Mouse (Mus musculus): Measurements from ENCODE around the gene Pyurf. TPM values are rescaled to one million over a fixed set of nuclear protein-coding genes. Genes with fewer than 3 reads are reported as not detected.
A peak's percentile ranks its signal among the peaks of the same experiment; 100 is the strongest.

The Pyurf gene
- polyA plus RNA-seq, 1 experiment from 2014 or later, result 13.7 TPM

DNA sequence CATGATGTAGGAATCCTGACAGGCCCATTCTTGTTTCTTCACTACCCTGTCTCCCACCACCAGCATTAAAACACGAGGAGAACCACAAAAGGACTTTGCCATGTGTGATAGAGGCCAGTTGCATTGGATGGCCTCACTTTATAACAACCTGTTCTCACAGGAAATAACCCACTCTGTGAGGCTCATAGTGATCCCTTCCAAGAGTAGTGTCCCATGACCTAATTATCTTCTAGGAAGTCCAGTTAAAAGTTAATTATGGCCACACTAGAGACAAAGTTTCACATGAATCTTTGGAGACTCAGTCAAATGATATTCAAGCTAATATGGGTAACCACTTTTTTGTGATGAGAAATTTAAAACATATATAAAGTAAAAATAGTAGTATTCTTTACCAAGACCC, 44.6 kb downstream of the Pyurf start:
- no peak overlapping the region for H3K9ac ChIP-seq
- no peak overlapping the region for H3K4me3 ChIP-seq
- H3K4me2 ChIP-seq, result no peak overlapping the region
- no peaks in the 10 kb centered on the region for H3K4me1 ChIP-seq
- ATAC-seq (ENCODE audit: insufficient number of reproducible peaks, insufficient read depth, low FRiP score, low TSS enrichment, low read depth), result no peak
- no peaks in the 10 kb centered on the region for H3K27me3 ChIP-seq
- WGBS, result 59% methylated on average over 1 of the region's 1 CpGs
- H3K27ac ChIP-seq, result no peak overlapping the region
- no peaks in the 10 kb centered on the region for H3K36me3 ChIP-seq
- H3K9me3 ChIP-seq, result no peaks in the 10 kb centered on the region

DNA sequence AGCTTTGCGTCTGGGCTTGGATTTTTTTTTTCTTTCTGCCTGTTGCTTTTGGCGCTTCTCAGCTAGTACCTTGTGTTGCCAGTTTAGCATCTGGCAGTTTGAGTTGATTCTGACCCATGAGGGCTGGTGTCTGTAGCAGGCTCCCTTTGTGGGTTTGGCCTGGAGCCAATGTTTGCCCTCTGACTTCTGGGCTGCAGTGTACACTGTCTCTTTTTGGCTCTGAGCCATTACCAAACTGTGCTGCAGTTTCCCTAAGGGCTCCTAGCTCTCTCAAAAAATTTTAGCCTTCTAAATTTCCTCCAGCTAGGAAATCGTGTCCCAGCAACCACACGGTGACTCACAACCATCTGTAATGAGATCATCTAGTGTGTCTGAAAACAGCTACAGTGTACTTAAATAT, 50.1 kb downstream of the Pyurf start:
- no peak overlapping the region for H3K9ac ChIP-seq
- H3K4me3 ChIP-seq, result no peak overlapping the region
- WGBS, result 11% methylated on average over 4 of the region's 4 CpGs
- H3K36me3 ChIP-seq, result no peaks in the 10 kb centered on the region
- no peaks in the 10 kb centered on the region for H3K27me3 ChIP-seq
- H3K4me1 ChIP-seq, result peaks cover 3% of the 10 kb centered on the region; the same call in 1 of the 2 replicates
- peak overlapping the region; percentile 19; the same call in 1 of the 2 replicates for H3K4me2 ChIP-seq
- peak; percentile 87 for ATAC-seq (ENCODE audit: insufficient number of reproducible peaks, insufficient read depth, low FRiP score, low TSS enrichment, low read depth)
- H3K9me3 ChIP-seq, result no peaks in the 10 kb centered on the region
- no peak overlapping the region for H3K27ac ChIP-seq

DNA sequence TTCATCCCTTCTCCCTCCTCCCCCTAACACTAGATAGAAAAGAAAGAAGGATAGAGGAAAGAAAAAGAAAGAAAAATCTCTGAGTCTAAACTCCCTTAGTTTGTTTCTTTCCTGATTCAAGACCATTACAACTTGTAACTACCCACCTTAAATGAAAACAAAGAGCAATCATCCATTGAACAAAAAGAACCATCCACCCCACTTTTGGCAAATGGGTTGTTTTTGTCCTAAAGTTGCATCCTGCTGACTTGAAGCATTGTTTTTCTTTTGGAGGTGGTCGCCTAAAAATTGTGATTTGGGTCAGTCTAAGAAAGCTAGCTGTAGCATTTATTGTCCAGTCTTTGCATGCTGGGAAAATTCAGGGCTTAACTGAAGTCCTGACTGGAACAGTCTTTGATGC, 52.3 kb downstream of the Pyurf start:
- no peak overlapping the region for H3K27ac ChIP-seq
- no peaks in the 10 kb centered on the region for H3K36me3 ChIP-seq
- no peaks in the 10 kb centered on the region for H3K9me3 ChIP-seq
- peaks cover 3% of the 10 kb centered on the region; the same call in 1 of the 2 replicates for H3K4me1 ChIP-seq
- no peak overlapping the region for H3K9ac ChIP-seq
- 56% methylated on average over 1 of the region's 1 CpGs for WGBS
- H3K4me2 ChIP-seq, result no peak overlapping the region
- ATAC-seq (ENCODE audit: insufficient number of reproducible peaks, insufficient read depth, low FRiP score, low TSS enrichment, low read depth), result no peak
- no peaks in the 10 kb centered on the region for H3K27me3 ChIP-seq
- H3K4me3 ChIP-seq, result no peak overlapping the region

Other genes starting within 250 kb of the Pyurf start
- gene Ppm1k, start 156.6 kb downstream of the Pyurf start, polyA plus RNA-seq (2015; fragmentation: Nextera tagmentation; extraction: Ambion mirVana), result 5.6 and 6.5 TPM in 2 replicates
- 1.9 and 2.8 TPM in 2 replicates for gene Herc6, start 111.1 kb downstream of the Pyurf start, polyA plus RNA-seq (2015; fragmentation: Nextera tagmentation; extraction: Ambion mirVana)
- gene Lancl2, start 10.5 kb upstream of the Pyurf start, polyA plus RNA-seq (2015; fragmentation: Nextera tagmentation; extraction: Ambion mirVana), result 29.9 and 30.5 TPM in 2 replicates
- gene Vopp1, start 133.1 kb upstream of the Pyurf start, polyA plus RNA-seq (2015; fragmentation: Nextera tagmentation; extraction: Ambion mirVana), result 54.2 and 58.3 TPM in 2 replicates
- gene Vmn1r21, start 158.3 kb upstream of the Pyurf start, polyA plus RNA-seq (2015; fragmentation: Nextera tagmentation; extraction: Ambion mirVana), result not detected in 2 replicates
- not detected in 2 replicates for gene Vmn1r22, start 215.9 kb upstream of the Pyurf start, polyA plus RNA-seq (2015; fragmentation: Nextera tagmentation; extraction: Ambion mirVana)
- gene Vmn1r23, start 234.8 kb upstream of the Pyurf start, polyA plus RNA-seq (2015; fragmentation: Nextera tagmentation; extraction: Ambion mirVana), result not detected in 2 replicates

Measured in embryonic facial prominence, embryonic 13.5 days (tissue).